Mouse (Mus musculus): Measurements from ENCODE around the gene Frk. TPM values are rescaled to one million over a fixed set of nuclear protein-coding genes. Genes with fewer than 3 reads are reported as not detected.

Gene Frk
- polyA plus RNA-seq, 1 experiment from 2014 or later = 11.2 TPM

DNA sequence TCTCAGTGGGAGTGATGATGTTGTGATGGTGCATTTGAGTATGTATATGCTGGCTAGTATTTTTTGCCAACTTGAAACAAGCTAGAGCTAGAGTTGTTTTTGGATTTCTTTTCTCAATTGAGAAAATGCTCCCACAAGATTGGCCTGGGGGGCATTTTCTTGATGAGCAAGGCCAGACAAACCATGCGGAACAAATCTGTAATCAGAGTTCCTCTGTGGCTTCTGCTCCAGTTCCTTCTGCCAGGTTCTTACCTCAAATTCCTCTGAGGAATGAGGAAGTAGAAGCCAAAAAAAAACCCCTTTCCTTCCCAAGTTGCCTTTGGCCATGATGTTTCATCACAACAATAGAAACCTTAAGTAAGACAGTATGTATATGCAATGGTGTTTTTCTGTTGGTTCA, 49.3 kb downstream of the Frk start:
- H3K36me3 ChIP-seq (replicated peaks; ENCODE audit: control insufficient read depth, insufficient read depth, low read depth, low read length) = no peaks in the 10 kb centered on the region
- H3K4me1 ChIP-seq (ENCODE audit: control insufficient read depth, insufficient read depth, low read length) = no peaks in the 10 kb centered on the region
- H3K27ac ChIP-seq (replicated peaks; ENCODE audit: low read depth, low read length) = no peak overlapping the region
- no peak overlapping the region for H3K4me3 ChIP-seq (ENCODE audit: low read depth, low read length)
- DNase-seq (ENCODE audit: low spot score) (peak; percentile 14), ATAC-seq (replicated peaks; ENCODE audit: insufficient number of reproducible peaks, low FRiP score, low TSS enrichment, low read depth) (no peak)
- no peaks in the 10 kb centered on the region for H3K27me3 ChIP-seq (ENCODE audit: control insufficient read depth, insufficient read depth, low read length)
- H3K9ac ChIP-seq (replicated peaks; ENCODE audit: low read length) = no peak overlapping the region
- WGBS = 69% methylated on average over 1 of the region's 1 CpGs
- H3K9me3 ChIP-seq (replicated peaks; ENCODE audit: control insufficient read depth, low read length) = no peaks in the 10 kb centered on the region
- H3K4me2 ChIP-seq (ENCODE audit: low read depth, low read length) = no peak overlapping the region

DNA sequence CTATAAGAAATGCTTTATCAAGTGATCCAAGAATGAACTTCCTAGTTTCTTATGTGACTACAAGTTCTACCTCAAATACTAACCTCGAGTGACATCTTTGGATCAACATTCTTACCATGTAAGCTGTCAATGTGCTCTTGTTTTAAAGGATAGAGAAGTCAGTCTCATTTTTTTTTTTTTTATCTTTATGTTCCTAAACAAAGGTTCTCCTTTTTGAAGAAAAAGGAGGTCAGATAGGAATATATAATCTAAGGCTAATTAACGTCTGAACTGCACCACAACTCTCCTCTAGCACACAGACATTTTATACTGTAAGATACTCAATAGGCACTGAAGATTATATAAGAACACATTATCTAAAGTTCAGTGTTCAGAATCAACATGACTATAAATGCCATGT, 57.5 kb downstream of the Frk start:
- no peak overlapping the region for H3K27ac ChIP-seq (replicated peaks; ENCODE audit: low read depth, low read length)
- no peaks in the 10 kb centered on the region for H3K36me3 ChIP-seq (replicated peaks; ENCODE audit: control insufficient read depth, insufficient read depth, low read depth, low read length)
- no peak overlapping the region for H3K4me3 ChIP-seq (ENCODE audit: low read depth, low read length)
- H3K9ac ChIP-seq (replicated peaks; ENCODE audit: low read length) = no peak overlapping the region
- DNase-seq (ENCODE audit: low spot score) (no peak), ATAC-seq (replicated peaks; ENCODE audit: insufficient number of reproducible peaks, low FRiP score, low TSS enrichment, low read depth) (no peak)
- H3K27me3 ChIP-seq (ENCODE audit: control insufficient read depth, insufficient read depth, low read length) = no peaks in the 10 kb centered on the region
- no peaks in the 10 kb centered on the region for H3K4me1 ChIP-seq (ENCODE audit: control insufficient read depth, insufficient read depth, low read length)
- H3K9me3 ChIP-seq (replicated peaks; ENCODE audit: control insufficient read depth, low read length) = no peaks in the 10 kb centered on the region
- H3K4me2 ChIP-seq (ENCODE audit: low read depth, low read length) = no peak overlapping the region
- WGBS = 80% methylated on average over 2 of the region's 2 CpGs

DNA sequence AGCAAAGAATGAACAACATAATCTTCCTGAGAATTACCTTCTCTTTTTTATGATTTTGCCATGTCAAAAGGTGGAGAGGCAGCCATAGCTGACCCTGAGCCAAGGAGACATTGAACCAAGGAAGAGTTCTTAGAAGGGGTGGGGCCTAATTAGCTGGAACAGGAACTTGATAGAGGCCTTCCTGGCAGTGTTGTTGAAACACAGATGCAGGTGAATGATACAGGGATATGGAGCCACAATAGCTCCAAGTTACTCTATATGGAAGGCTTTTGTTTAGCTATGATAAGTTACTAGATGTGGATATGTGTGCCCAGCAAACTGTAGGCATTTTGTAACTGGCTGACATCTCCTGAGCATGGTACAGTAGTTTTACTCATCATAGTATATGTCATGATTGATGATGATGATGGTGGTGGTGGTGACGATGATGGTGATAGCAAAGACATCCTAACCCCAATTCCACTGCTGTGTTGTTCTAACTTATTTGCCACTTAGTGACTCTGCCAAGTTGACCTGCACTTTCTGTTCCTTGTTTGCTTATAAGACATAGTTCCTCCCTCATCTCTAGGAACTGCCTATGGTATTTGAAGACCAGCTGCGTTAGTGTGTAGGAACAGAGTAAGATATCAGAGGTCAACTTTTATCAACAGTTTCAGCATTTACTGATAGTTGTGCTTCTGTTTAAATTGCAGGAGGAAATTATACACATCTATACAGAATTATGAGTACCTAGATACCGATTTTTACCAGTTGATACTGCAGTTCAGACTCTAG, 58.7 kb downstream of the Frk start:
- Histone ChIP-seq H3K4me2 (ENCODE audit: low read depth, low read length) (no peak overlapping the region), H3K4me1 (ENCODE audit: control insufficient read depth, insufficient read depth, low read length) (no peaks in the 10 kb centered on the region), H3K27ac (replicated peaks; ENCODE audit: low read depth, low read length) (no peak overlapping the region), H3K9ac (replicated peaks; ENCODE audit: low read length) (no peak overlapping the region), H3K36me3 (replicated peaks; ENCODE audit: control insufficient read depth, insufficient read depth, low read depth, low read length) (no peaks in the 10 kb centered on the region), H3K9me3 (replicated peaks; ENCODE audit: control insufficient read depth, low read length) (no peaks in the 10 kb centered on the region), H3K4me3 (ENCODE audit: low read depth, low read length) (no peak overlapping the region), H3K27me3 (ENCODE audit: control insufficient read depth, insufficient read depth, low read length) (no peaks in the 10 kb centered on the region)
- ATAC-seq (replicated peaks; ENCODE audit: insufficient number of reproducible peaks, low FRiP score, low TSS enrichment, low read depth) (no peak), DNase-seq (ENCODE audit: low spot score) (no peak)
- WGBS = 87% methylated on average over 3 of the region's 3 CpGs

DNA sequence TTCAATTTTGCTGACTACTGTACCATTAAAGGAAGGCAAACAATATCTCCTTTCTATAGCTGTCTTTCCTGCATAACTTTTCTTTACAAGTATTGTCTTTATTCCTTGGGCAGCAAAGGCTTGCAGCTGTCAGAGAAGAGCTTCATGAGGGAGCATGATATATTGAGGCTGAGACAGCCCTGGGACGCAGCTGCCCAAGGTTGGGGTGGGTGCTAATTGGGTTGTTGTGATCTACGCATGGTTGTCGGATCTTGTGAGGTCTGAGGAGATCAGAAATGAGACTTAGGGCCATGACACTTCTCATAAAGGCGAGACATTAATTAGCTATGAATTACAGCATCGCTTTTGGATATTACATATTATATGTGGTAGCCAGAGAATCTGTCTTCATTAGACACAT, 67.4 kb downstream of the Frk start:
- no peak overlapping the region for H3K4me2 ChIP-seq (ENCODE audit: low read depth, low read length)
- no peak overlapping the region for H3K4me3 ChIP-seq (ENCODE audit: low read depth, low read length)
- no peaks in the 10 kb centered on the region for H3K4me1 ChIP-seq (ENCODE audit: control insufficient read depth, insufficient read depth, low read length)
- DNase-seq (ENCODE audit: low spot score) = no peak
- H3K27me3 ChIP-seq (ENCODE audit: control insufficient read depth, insufficient read depth, low read length) = no peaks in the 10 kb centered on the region
- H3K36me3 ChIP-seq (replicated peaks; ENCODE audit: control insufficient read depth, insufficient read depth, low read depth, low read length) = no peaks in the 10 kb centered on the region
- H3K9me3 ChIP-seq (replicated peaks; ENCODE audit: control insufficient read depth, low read length) = no peaks in the 10 kb centered on the region
- H3K27ac ChIP-seq (replicated peaks; ENCODE audit: low read depth, low read length) = no peak overlapping the region
- ATAC-seq (replicated peaks; ENCODE audit: insufficient number of reproducible peaks, low FRiP score, low TSS enrichment, low read depth) = no peak
- WGBS = 85% methylated on average over 5 of the region's 5 CpGs
- no peak overlapping the region for H3K9ac ChIP-seq (replicated peaks; ENCODE audit: low read length)

DNA sequence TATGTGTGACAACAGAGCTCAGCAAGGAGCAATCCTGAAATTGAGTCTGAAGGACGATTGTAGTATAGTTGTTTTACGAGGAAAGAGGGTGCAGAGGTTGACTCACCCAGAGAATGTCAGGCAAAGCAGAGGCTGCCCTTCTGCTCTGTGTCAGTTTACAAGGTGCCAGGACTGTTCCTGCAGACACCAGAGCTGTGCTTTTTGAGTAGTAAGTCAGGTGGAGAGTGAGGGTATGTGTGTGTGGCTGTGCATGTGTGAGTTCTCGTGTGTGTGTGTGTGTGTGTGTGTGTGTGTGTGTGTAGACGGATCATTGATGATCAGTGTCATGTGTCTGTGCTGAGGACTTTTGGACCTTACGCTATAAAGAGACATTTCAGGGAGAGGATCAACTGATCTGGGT, 68.4 kb downstream of the Frk start:
- Histone ChIP-seq H3K4me2 (ENCODE audit: low read depth, low read length) (no peak overlapping the region), H3K4me3 (ENCODE audit: low read depth, low read length) (no peak overlapping the region), H3K27me3 (ENCODE audit: control insufficient read depth, insufficient read depth, low read length) (no peaks in the 10 kb centered on the region), H3K36me3 (replicated peaks; ENCODE audit: control insufficient read depth, insufficient read depth, low read depth, low read length) (no peaks in the 10 kb centered on the region), H3K27ac (replicated peaks; ENCODE audit: low read depth, low read length) (no peak overlapping the region), H3K4me1 (ENCODE audit: control insufficient read depth, insufficient read depth, low read length) (no peaks in the 10 kb centered on the region), H3K9me3 (replicated peaks; ENCODE audit: control insufficient read depth, low read length) (no peaks in the 10 kb centered on the region), H3K9ac (replicated peaks; ENCODE audit: low read length) (no peak overlapping the region)
- DNase-seq (ENCODE audit: low spot score) (no peak), ATAC-seq (replicated peaks; ENCODE audit: insufficient number of reproducible peaks, low FRiP score, low TSS enrichment, low read depth) (no peak)
- 84% methylated on average over 5 of the region's 5 CpGs for WGBS

DNA sequence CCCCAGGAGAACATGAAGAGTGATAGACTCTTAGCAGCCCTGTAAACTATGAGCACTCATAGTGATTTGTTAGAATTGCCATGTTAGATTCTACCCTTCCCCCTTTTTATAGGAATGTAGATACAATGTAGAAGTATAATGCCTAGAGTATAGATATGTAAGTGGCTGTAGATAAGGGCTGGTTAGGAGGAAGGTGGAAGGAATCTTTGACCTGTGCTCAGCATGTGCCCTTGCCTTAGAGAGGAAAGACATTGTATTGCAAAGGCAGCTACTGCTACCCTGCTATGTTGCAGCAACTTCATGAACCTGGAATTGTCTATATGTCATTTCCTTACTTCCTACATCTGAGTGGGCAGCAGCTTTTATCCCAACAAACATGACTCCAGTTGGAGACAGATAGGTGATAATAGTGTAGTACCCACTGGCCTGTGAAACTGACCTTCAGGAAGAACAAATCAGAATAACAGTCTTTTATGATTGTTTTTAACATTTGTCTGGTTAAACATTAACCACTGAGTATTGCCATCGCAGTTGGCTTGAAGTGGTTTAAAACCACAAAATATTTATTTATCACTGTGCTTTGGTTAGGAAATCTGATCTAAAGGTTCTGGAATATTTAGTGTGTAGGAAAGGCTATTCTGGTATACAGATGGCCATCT, 80.4 kb downstream of the Frk start:
- WGBS = 95% methylated on average over 1 of the region's 1 CpGs
- DNase-seq (ENCODE audit: low spot score) (no peak), ATAC-seq (replicated peaks; ENCODE audit: insufficient number of reproducible peaks, low FRiP score, low TSS enrichment, low read depth) (no peak)
- H3K9ac ChIP-seq (replicated peaks; ENCODE audit: low read length) = no peak overlapping the region
- H3K4me2 ChIP-seq (ENCODE audit: low read depth, low read length) = no peak overlapping the region
- no peak overlapping the region for H3K27ac ChIP-seq (replicated peaks; ENCODE audit: low read depth, low read length)
- no peaks in the 10 kb centered on the region for H3K9me3 ChIP-seq (replicated peaks; ENCODE audit: control insufficient read depth, low read length)
- no peaks in the 10 kb centered on the region for H3K36me3 ChIP-seq (replicated peaks; ENCODE audit: control insufficient read depth, insufficient read depth, low read depth, low read length)
- H3K4me1 ChIP-seq (ENCODE audit: control insufficient read depth, insufficient read depth, low read length) = no peaks in the 10 kb centered on the region
- no peaks in the 10 kb centered on the region for H3K27me3 ChIP-seq (ENCODE audit: control insufficient read depth, insufficient read depth, low read length)
- H3K4me3 ChIP-seq (ENCODE audit: low read depth, low read length) = no peak overlapping the region

DNA sequence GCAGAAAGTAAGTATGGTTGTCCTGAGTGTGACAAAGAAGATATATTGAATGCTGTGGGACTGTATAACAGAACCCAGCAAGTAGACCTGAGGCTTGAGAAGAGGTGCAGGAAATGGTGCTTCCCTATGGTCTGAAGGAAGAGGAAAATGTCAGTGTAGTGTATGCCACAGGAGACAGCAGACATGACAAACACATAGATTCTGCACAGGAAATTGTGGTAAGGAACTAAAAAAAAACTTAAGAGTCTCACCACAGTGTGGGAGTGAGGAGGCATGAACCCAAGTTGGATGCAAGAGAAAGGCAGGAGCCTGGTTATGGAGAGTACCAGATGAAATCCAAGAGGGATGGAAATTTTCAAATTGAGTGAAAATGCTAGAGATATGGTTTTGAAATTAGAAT, 132.3 kb downstream of the Frk start:
- Histone ChIP-seq H3K36me3 (replicated peaks; ENCODE audit: control insufficient read depth, insufficient read depth, low read depth, low read length) (no peaks in the 10 kb centered on the region), H3K27me3 (ENCODE audit: control insufficient read depth, insufficient read depth, low read length) (no peaks in the 10 kb centered on the region), H3K9ac (replicated peaks; ENCODE audit: low read length) (no peak overlapping the region), H3K4me1 (ENCODE audit: control insufficient read depth, insufficient read depth, low read length) (no peaks in the 10 kb centered on the region), H3K4me2 (ENCODE audit: low read depth, low read length) (no peak overlapping the region), H3K9me3 (replicated peaks; ENCODE audit: control insufficient read depth, low read length) (no peaks in the 10 kb centered on the region), H3K27ac (replicated peaks; ENCODE audit: low read depth, low read length) (no peak overlapping the region), H3K4me3 (ENCODE audit: low read depth, low read length) (no peak overlapping the region)
- DNase-seq (ENCODE audit: low spot score) = no peak
- no peak for ATAC-seq (replicated peaks; ENCODE audit: insufficient number of reproducible peaks, low FRiP score, low TSS enrichment, low read depth)

DNA sequence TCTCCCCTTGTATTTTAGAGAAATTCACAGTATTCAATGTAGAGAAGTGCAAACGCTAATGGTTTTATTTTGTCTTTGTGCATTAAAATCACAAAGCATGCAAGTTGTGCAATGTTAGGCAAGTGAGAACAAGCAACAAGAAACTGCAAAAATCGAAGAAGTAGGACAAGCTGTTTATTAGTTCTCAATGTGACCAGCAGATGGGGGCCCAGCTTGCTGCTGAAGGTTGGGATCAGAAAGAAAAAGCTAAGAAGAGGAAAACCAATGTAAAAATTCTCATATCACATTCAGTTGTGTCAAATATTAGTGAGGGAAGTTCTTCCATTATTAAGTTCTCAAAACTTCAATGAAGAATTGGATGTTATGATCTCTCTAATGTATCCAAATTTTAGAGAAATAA, 134.0 kb downstream of the Frk start:
- Histone ChIP-seq H3K4me3 (ENCODE audit: low read depth, low read length) (no peak overlapping the region), H3K9me3 (replicated peaks; ENCODE audit: control insufficient read depth, low read length) (no peaks in the 10 kb centered on the region), H3K27me3 (ENCODE audit: control insufficient read depth, insufficient read depth, low read length) (no peaks in the 10 kb centered on the region), H3K9ac (replicated peaks; ENCODE audit: low read length) (no peak overlapping the region), H3K27ac (replicated peaks; ENCODE audit: low read depth, low read length) (no peak overlapping the region), H3K4me2 (ENCODE audit: low read depth, low read length) (no peak overlapping the region), H3K4me1 (ENCODE audit: control insufficient read depth, insufficient read depth, low read length) (no peaks in the 10 kb centered on the region), H3K36me3 (replicated peaks; ENCODE audit: control insufficient read depth, insufficient read depth, low read depth, low read length) (no peaks in the 10 kb centered on the region)
- WGBS = 65% methylated on average over 2 of the region's 2 CpGs
- DNase-seq (ENCODE audit: low spot score) (peak; percentile 30), ATAC-seq (replicated peaks; ENCODE audit: insufficient number of reproducible peaks, low FRiP score, low TSS enrichment, low read depth) (no peak)
